Mouse (Mus musculus) activated CD4-positive, CD25-positive, alpha-beta regulatory T cell, adult 9 weeks (primary cell): ENCODE data around the gene P3h4. TPM values are rescaled to one million over a fixed set of nuclear protein-coding genes. Genes with fewer than 3 reads are reported as not detected.

Experiments used
- polyA plus RNA-seq: library from polyadenylated mRNA; unstranded; fragments of 100-300 nt; shearing (Covaris generic); gene quantifications from one replicate; pipeline ENCODE4 v1.2.1, GENCODE M21; 2017

Gene P3h4
- not detected for polyA plus RNA-seq

DNA sequence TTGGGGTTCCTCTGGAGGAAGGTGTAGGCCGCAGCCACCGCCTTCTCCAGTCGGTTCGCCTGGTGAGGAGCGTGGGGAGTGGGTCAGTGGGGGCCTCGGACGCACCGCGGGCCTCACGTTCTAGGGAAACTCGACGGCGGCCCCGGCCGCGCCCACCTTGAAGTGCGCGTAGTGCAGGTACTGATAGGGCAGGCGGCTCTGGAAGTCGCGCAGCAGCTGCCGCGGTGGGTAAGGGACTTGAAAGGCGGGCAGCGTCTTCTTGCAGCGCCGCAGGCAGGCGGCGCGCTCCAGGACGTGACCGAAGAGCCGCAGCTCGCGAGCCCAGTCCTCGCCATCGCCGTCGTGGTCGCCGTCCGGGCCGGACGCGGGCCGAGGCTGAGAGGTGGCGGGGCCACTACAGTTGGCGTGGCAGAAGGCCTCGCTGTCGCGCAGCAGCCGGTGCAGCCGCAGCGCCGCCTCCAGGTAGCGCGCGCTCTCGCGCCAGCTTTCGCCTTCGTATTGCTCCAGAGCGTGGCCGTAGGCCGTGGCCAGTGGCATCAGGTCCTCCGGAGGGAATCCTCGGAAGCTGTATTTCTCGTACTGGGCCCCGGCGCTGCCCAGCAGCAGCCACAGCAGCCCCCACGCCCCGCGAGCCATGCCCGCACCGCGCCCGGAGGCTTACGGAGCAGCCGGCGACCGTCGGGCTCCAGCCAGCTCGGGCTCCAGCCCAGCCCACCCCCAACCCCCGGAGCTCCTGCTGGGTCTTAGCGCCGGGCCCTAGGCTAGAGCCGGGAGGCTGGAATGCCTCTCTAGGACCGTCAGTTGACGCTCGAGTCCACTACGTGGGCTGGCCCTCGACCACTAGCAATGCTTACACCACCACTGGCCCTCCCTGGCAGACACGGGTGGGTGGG, at the start of gene P3h4:
Gene P3h4, minus strand, starts transcription at position 816 of the 893 bp plus-strand sequence.

DNA sequence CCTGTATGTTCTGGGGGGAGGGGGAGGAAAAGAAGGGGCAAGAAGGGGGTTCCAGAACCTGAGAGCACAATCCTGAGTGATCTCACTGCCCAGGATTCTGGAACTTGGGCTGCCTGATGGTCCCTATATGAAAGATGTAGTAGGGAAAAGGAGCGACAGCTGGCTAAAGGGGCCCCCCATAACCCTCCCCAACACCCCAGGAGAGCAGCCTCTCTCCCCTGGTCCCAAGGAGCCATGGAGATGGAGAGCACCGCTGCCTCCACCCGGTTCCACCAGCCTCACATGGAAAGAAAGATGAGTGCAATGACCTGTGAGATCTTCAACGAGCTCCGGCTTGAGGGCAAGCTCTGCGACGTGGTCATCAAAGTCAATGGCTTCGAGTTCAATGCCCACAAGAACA, 27.2 kb upstream of the P3h4 start, which contains the start of the genes Nt5c3b and Klhl10:
Gene Nt5c3b, minus strand, starts transcription at position 12 of the 400 bp plus-strand sequence.
Gene Klhl10, plus strand, starts transcription at position 121 of the 400 bp plus-strand sequence.

GRCm38 (mm10) chr11:100414914-100415822, 532 bp upstream of the P3h4 start, which contains the start of gene Fkbp10:
Gene Fkbp10 (plus strand): TSS chr11:100415697.

DNA sequence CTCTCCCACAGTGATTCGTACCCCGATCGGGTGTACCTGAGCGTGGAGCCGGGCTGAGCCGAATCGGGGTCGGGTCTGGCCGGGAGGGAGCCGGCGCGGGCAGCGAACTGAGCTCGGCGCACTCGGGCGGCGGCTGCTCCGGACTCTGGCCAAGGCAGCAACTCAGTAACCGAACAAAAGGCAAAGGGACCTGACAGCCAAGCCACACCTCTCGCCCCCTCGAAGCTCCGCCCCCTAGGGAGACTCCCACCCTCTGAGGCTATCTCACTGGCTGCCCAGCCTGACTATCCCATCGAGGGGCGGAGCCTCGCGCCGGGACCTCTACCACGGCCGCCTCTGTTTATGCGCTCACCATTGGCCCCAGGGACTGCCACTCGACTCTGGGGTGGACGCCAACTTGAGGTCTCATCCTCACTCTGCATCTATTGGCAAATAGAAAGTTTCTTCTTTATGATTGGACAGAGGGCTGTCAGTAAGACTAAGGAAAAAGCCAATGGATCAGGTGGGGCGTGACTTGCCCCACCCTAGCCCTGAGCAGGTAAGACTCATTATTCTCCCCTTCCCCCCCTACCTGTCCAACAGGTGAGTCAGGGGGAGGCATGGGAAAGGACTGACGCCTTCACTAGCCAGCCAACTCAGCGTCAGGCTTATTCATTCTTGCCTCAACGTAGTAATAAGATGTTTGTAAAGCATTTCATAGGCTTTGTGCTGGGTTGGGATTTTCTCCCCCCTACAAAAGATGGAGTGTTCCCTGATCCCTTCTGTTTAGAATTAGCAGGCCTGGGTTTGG, 16.8 kb downstream of the P3h4 start, which contains the start of gene Jup:
Gene Jup, minus strand, starts transcription at position 164 of the 790 bp plus-strand sequence.

Other genes with a start within 250 kb of the P3h4 start
- not detected for gene Krt9, start 221.6 kb downstream of the P3h4 start, polyA plus RNA-seq
- gene Krt14, start 207.3 kb downstream of the P3h4 start, polyA plus RNA-seq, result not detected
- not detected for gene Krt16, start 165.9 kb downstream of the P3h4 start, polyA plus RNA-seq
- gene Krt17, start 153.8 kb downstream of the P3h4 start, polyA plus RNA-seq, result 1.9 TPM
- not detected for gene Krt42, start 145.0 kb downstream of the P3h4 start, polyA plus RNA-seq
- gene Eif1, start 95.0 kb downstream of the P3h4 start, polyA plus RNA-seq, result 2,818 TPM
- gene Gast, start 80.4 kb downstream of the P3h4 start, polyA plus RNA-seq, result not detected
- gene Hap1, start 58.7 kb downstream of the P3h4 start, polyA plus RNA-seq, result 2.6 TPM
- 2.9 TPM for gene Jup, start 17.1 kb downstream of the P3h4 start, polyA plus RNA-seq
- not detected for gene Fkbp10, start 861 bp upstream of the P3h4 start, polyA plus RNA-seq
- gene Nt5c3b, start 27.0 kb upstream of the P3h4 start, polyA plus RNA-seq, result 151 TPM
- 0.62 TPM for gene Klhl10, start 27.1 kb upstream of the P3h4 start, polyA plus RNA-seq
- 4.2 TPM for gene Klhl11, start 57.9 kb upstream of the P3h4 start, polyA plus RNA-seq
- 212 TPM for gene Acly, start 113.2 kb upstream of the P3h4 start, polyA plus RNA-seq
- 0.09 TPM for gene Ttc25, start 130.8 kb upstream of the P3h4 start, polyA plus RNA-seq
- 407 TPM for gene Cnp, start 160.1 kb upstream of the P3h4 start, polyA plus RNA-seq
- 29.4 TPM for gene Nkiras2, start 204.4 kb upstream of the P3h4 start, polyA plus RNA-seq
- 683 TPM for gene Dnajc7, start 205.3 kb upstream of the P3h4 start, polyA plus RNA-seq